ENCODE assay signal across 8 mouse cellular contexts in the genomic region with DNA sequence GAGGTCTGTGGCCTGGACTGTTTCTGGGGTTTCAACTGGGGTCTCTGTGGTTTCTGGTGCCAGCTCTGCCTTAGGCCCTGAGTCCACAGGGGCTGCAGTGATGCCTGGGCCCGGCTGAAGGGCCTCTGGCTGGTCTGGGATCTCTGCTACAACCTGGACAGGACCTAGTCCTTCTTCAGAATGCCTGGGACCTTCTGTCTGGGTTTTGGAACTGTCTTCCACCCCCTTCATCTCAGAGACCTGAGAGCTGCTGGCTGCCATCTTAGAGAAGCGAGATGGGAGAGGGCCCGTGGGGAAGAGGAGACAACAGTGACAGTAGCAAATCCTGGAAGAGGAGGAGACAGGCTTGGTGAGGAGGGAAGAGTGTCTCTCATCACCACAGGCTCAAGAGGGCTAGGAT. TPM values are rescaled to one million over a fixed set of nuclear protein-coding genes. Genes with fewer than 3 reads are reported as not detected.
A peak's percentile ranks its signal among the peaks of the same experiment; 100 is the strongest.
DNase-seq lines count a peak whose midpoint lies in the region; ATAC-seq and TF ChIP-seq lines count a peak whose summit lies in the region.

No protein-coding gene starts in this region.

- peaks cover 84% of the 10 kb centered on the region for H3K4me1 ChIP-seq in lung, embryonic 15.5 days
- peaks cover 15% of the 10 kb centered on the region; the same call in 1 of the 2 replicates for H3K4me1 ChIP-seq in lung, adult 2 months (ENCODE audit: control insufficient read depth, insufficient read depth, low read length)
- peaks cover 40% of the 10 kb centered on the region for H3K4me1 ChIP-seq in forebrain, embryonic 11.5 days (replicated peaks; ENCODE audit: control insufficient read depth, insufficient read depth, low read length)
- H3K4me1 ChIP-seq in limb, embryonic 10.5 days: peaks cover 87% of the 10 kb centered on the region
- H3K4me1 ChIP-seq in stomach, embryonic 16.5 days (ENCODE audit: control insufficient read depth, insufficient read depth, low read length): peaks cover 76% of the 10 kb centered on the region

- TF ChIP-seq CTCF in lung, adult 2 months (IDR thresholded peaks at IDR 0.05; ENCODE audit: insufficient read depth, low read length): no peak

- 64% methylated on average over 3 of the region's 3 CpGs for WGBS in lung, embryonic 15.5 days
- WGBS in lung, adult 2 months: 68% methylated on average over 3 of the region's 3 CpGs
- WGBS in forebrain, embryonic 11.5 days: 68% methylated on average over 3 of the region's 3 CpGs
- WGBS in limb, embryonic 10.5 days: 71% methylated on average over 3 of the region's 3 CpGs
- WGBS in stomach, embryonic 16.5 days: 41% methylated on average over 3 of the region's 3 CpGs

- ATAC-seq in lung, embryonic 15.5 days (ENCODE audit: borderline replicate concordance, extremely low read depth, low FRiP score, low TSS enrichment): no peak
- ATAC-seq in forebrain, embryonic 11.5 days (replicated peaks; ENCODE audit: low FRiP score): no peak
- ATAC-seq in stomach, embryonic 16.5 days (ENCODE audit: insufficient read depth, low FRiP score): no peak

- H3K4me3 ChIP-seq in lung, embryonic 15.5 days: peak overlapping the region; percentile 47
- H3K4me3 ChIP-seq in lung, adult 2 months (replicated peaks; ENCODE audit: extremely low read depth, low read depth, low read length): no peak overlapping the region
- H3K4me3 ChIP-seq in forebrain, embryonic 11.5 days (ENCODE audit: low read depth, low read length): peak overlapping the region; percentile 45
- H3K4me3 ChIP-seq in limb, embryonic 10.5 days: peak overlapping the region; percentile 83
- peak overlapping the region; percentile 61 for H3K4me3 ChIP-seq in stomach, embryonic 16.5 days (replicated peaks; ENCODE audit: low read length)

- TF ChIP-seq POLR2A in lung, adult 2 months (IDR thresholded peaks at IDR 0.05; ENCODE audit: borderline replicate concordance, extremely low read depth, low read depth, low read length): no peak

- DNase-seq in lung, adult 2 months: no peak
- DNase-seq in forebrain, embryonic 11.5 days (ENCODE audit: low spot score): no peak
- no peak for DNase-seq in limb, embryonic 10.5 days (ENCODE audit: low spot score)
- no peak for DNase-seq in adrenal gland, postnatal 4 days (ENCODE audit: low spot score in 2 of 2)
- DNase-seq in adrenal gland, postnatal 14 days: no peak
- no peak for DNase-seq in retina, postnatal 1 day

- H3K9me3 ChIP-seq in lung, embryonic 15.5 days: no peaks in the 10 kb centered on the region
- H3K9me3 ChIP-seq in forebrain, embryonic 11.5 days (ENCODE audit: control insufficient read depth, low read length): no peaks in the 10 kb centered on the region
- H3K9me3 ChIP-seq in limb, embryonic 10.5 days (replicated peaks): no peaks in the 10 kb centered on the region
- H3K9me3 ChIP-seq in stomach, embryonic 16.5 days (replicated peaks; ENCODE audit: control insufficient read depth, low read length): no peaks in the 10 kb centered on the region

- peak overlapping the region; percentile 56 for H3K9ac ChIP-seq in lung, embryonic 15.5 days
- H3K9ac ChIP-seq in forebrain, embryonic 11.5 days (ENCODE audit: low read length): peak overlapping the region; percentile 79
- peak overlapping the region; percentile 79 for H3K9ac ChIP-seq in stomach, embryonic 16.5 days (ENCODE audit: low read length)

- H3K27ac ChIP-seq in lung, embryonic 15.5 days: peak overlapping the region; percentile 83; the same call in 1 of the 2 replicates
- H3K27ac ChIP-seq in forebrain, embryonic 11.5 days (ENCODE audit: low read depth, low read length): peak overlapping the region; percentile 81; the same call in 1 of the 2 replicates
- peak overlapping the region; percentile 98 for H3K27ac ChIP-seq in limb, embryonic 10.5 days
- H3K27ac ChIP-seq in stomach, embryonic 16.5 days (ENCODE audit: low read length): peak overlapping the region; percentile 86

- H3K36me3 ChIP-seq in lung, embryonic 15.5 days: peaks cover 33% of the 10 kb centered on the region
- peaks cover 8% of the 10 kb centered on the region; the same call in 1 of the 2 replicates for H3K36me3 ChIP-seq in forebrain, embryonic 11.5 days (ENCODE audit: control insufficient read depth, insufficient read depth, low read length)
- H3K36me3 ChIP-seq in limb, embryonic 10.5 days: peaks cover 45% of the 10 kb centered on the region
- peaks cover 14% of the 10 kb centered on the region; the same call in 1 of the 2 replicates for H3K36me3 ChIP-seq in stomach, embryonic 16.5 days (ENCODE audit: control insufficient read depth, insufficient read depth, low read length)

- H3K4me2 ChIP-seq in lung, embryonic 15.5 days: peak overlapping the region; percentile 88
- H3K4me2 ChIP-seq in forebrain, embryonic 11.5 days (ENCODE audit: low read depth, low read length, severe bottlenecking): peak overlapping the region; percentile 81
- peak overlapping the region; percentile 84 for H3K4me2 ChIP-seq in stomach, embryonic 16.5 days (ENCODE audit: low read depth, low read length)

- no peaks in the 10 kb centered on the region for H3K27me3 ChIP-seq in lung, embryonic 15.5 days
- no peaks in the 10 kb centered on the region for H3K27me3 ChIP-seq in forebrain, embryonic 11.5 days (ENCODE audit: control insufficient read depth, insufficient read depth, low read length)
- no peaks in the 10 kb centered on the region for H3K27me3 ChIP-seq in limb, embryonic 10.5 days (ENCODE audit: low read depth, poor library complexity, severe bottlenecking)
- H3K27me3 ChIP-seq in stomach, embryonic 16.5 days (ENCODE audit: control insufficient read depth, insufficient read depth, low read length): no peaks in the 10 kb centered on the region

RNA-seq across cellular contexts. Expression of a gene that starts 0.9 kb away (rescaled TPM):
- 23.7 and 46.1 TPM in 2 replicates for polyA plus RNA-seq in lung, embryonic 15.5 days (2015; fragmentation: Nextera tagmentation; extraction: Ambion mirVana)
- polyA plus RNA-seq in lung, adult 2 months (2012; rRNA removed): 26.5 and 38.8 TPM in 2 replicates
- polyA plus RNA-seq in forebrain, embryonic 11.5 days (2014; fragmentation: Nextera tagmentation; extraction: Ambion mirVana): 60.9 and 64.7 TPM in 2 replicates
- polyA plus RNA-seq in limb, embryonic 10.5 days (2016; fragmentation: Nextera tagmentation; extraction: Ambion mirVana): 30.8 and 44.7 TPM in 2 replicates
- polyA plus RNA-seq in stomach, embryonic 16.5 days (2015; fragmentation: Nextera tagmentation; extraction: Ambion mirVana): 31.1 and 39.0 TPM in 2 replicates
- 10 to 100 TPM; 34.8 to 36.6 TPM for total RNA-seq in adrenal gland, postnatal 4 days (2021)
- 8.4 and 26.9 TPM in 2 replicates for total RNA-seq in adrenal gland, postnatal 14 days (2021)

RNA-seq across cellular contexts. Expression of a gene that starts 1.0 kb away (rescaled TPM):
- polyA plus RNA-seq in lung, embryonic 15.5 days (2015; fragmentation: Nextera tagmentation; extraction: Ambion mirVana): 3.0 and 3.9 TPM in 2 replicates
- 8.1 and 9.8 TPM in 2 replicates for polyA plus RNA-seq in lung, adult 2 months (2012; rRNA removed)
- 9.6 and 10.3 TPM in 2 replicates for polyA plus RNA-seq in forebrain, embryonic 11.5 days (2014; fragmentation: Nextera tagmentation; extraction: Ambion mirVana)
- 2.9 and 4.4 TPM in 2 replicates for polyA plus RNA-seq in limb, embryonic 10.5 days (2016; fragmentation: Nextera tagmentation; extraction: Ambion mirVana)
- polyA plus RNA-seq in stomach, embryonic 16.5 days (2015; fragmentation: Nextera tagmentation; extraction: Ambion mirVana): 8.5 and 9.6 TPM in 2 replicates
- 10 to 100 TPM in 1 of 2 experiments, 1 to 10 TPM in 1; 7.4 to 11.1 TPM for total RNA-seq in adrenal gland, postnatal 4 days (2021)
- total RNA-seq in adrenal gland, postnatal 14 days (2021): 3.5 and 4.6 TPM in 2 replicates

RNA-seq across cellular contexts. Expression of a gene that starts 2.9 kb away (rescaled TPM):
- polyA plus RNA-seq in lung, embryonic 15.5 days (2015; fragmentation: Nextera tagmentation; extraction: Ambion mirVana): 63.5 and 86.1 TPM in 2 replicates
- polyA plus RNA-seq in lung, adult 2 months (2012; rRNA removed): 5.7 and 7.5 TPM in 2 replicates
- 60.5 and 72.4 TPM in 2 replicates for polyA plus RNA-seq in forebrain, embryonic 11.5 days (2014; fragmentation: Nextera tagmentation; extraction: Ambion mirVana)
- polyA plus RNA-seq in limb, embryonic 10.5 days (2016; fragmentation: Nextera tagmentation; extraction: Ambion mirVana): 88.5 and 95.0 TPM in 2 replicates
- polyA plus RNA-seq in stomach, embryonic 16.5 days (2015; fragmentation: Nextera tagmentation; extraction: Ambion mirVana): 43.5 and 56.6 TPM in 2 replicates
- 10 to 100 TPM; 12.4 to 15.4 TPM for total RNA-seq in adrenal gland, postnatal 4 days (2021)
- total RNA-seq in adrenal gland, postnatal 14 days (2021): 7.9 and 24.6 TPM in 2 replicates

RNA-seq across cellular contexts. Expression of a gene that starts 3.7 kb away (rescaled TPM):
- not detected in 2 replicates for polyA plus RNA-seq in lung, embryonic 15.5 days (2015; fragmentation: Nextera tagmentation; extraction: Ambion mirVana)
- 2.6 and 2.8 TPM in 2 replicates for polyA plus RNA-seq in lung, adult 2 months (2012; rRNA removed)
- polyA plus RNA-seq in forebrain, embryonic 11.5 days (2014; fragmentation: Nextera tagmentation; extraction: Ambion mirVana): not detected in 2 replicates
- polyA plus RNA-seq in limb, embryonic 10.5 days (2016; fragmentation: Nextera tagmentation; extraction: Ambion mirVana): 0.90 TPM in 1 of 2 replicates, not detected in the other
- 0.36 TPM in 1 of 2 replicates, not detected in the other for polyA plus RNA-seq in stomach, embryonic 16.5 days (2015; fragmentation: Nextera tagmentation; extraction: Ambion mirVana)
- 1 to 10 TPM; 3.5 to 8.3 TPM for total RNA-seq in adrenal gland, postnatal 4 days (2021)
- 3.0 and 3.2 TPM in 2 replicates for total RNA-seq in adrenal gland, postnatal 14 days (2021)

RNA-seq across cellular contexts. Expression of a gene that starts 5.6 kb away (rescaled TPM):
- polyA plus RNA-seq in lung, embryonic 15.5 days (2015; fragmentation: Nextera tagmentation; extraction: Ambion mirVana): 13.0 and 13.9 TPM in 2 replicates
- polyA plus RNA-seq in lung, adult 2 months (2012; rRNA removed): 82.2 and 125 TPM in 2 replicates
- polyA plus RNA-seq in forebrain, embryonic 11.5 days (2014; fragmentation: Nextera tagmentation; extraction: Ambion mirVana): 3.9 and 4.4 TPM in 2 replicates
- 3.3 and 4.0 TPM in 2 replicates for polyA plus RNA-seq in limb, embryonic 10.5 days (2016; fragmentation: Nextera tagmentation; extraction: Ambion mirVana)
- 28.0 and 28.3 TPM in 2 replicates for polyA plus RNA-seq in stomach, embryonic 16.5 days (2015; fragmentation: Nextera tagmentation; extraction: Ambion mirVana)
- total RNA-seq in adrenal gland, postnatal 4 days (2021): 10 to 100 TPM; 67.1 to 68.4 TPM
- 61.7 and 63.8 TPM in 2 replicates for total RNA-seq in adrenal gland, postnatal 14 days (2021)
